Mouse (Mus musculus) retina, postnatal 7 days (tissue): ENCODE data around the gene Mitd1.

ENCODE experiments used
- DNase-seq: peaks from one replicate; pipeline ENCODE4 v3.0.0-alpha.2; 2012; ENCODE audit warnings: low read depth, low spot score

Gene Mitd1

GRCm38 (mm10) chr1:37867684-37868322, 22.4 kb downstream of the Mitd1 start:
- DNase-seq: no peak

- DNase-seq: no peak
Measured at GRCm38 (mm10) chr1:37867056-37867455, 23.2 kb downstream of the Mitd1 start.

DNA sequence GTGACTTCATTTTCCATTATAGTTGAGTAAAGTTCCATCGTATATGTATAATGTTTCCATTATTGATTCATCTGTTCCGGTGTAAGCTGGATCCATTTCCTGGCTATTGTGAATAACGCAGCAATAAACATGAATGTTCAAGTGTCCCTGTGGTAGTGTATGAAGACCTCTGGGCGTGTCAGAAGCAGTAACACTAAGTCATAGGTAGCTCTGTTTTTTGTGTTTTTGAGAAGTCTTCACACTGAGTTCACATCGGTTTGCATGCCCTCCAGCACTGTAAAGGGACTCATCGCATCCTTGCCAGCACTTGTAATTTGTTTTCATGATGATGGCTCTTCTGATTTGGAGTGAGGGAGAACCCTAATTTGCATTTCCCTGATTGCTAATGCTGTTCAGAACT, 23.9 kb downstream of the Mitd1 start, which contains the start of gene Tsga10:
Gene Tsga10 (minus strand): TSS at position 144 of the 400 bp plus-strand sequence.
- no peak for DNase-seq

DNA sequence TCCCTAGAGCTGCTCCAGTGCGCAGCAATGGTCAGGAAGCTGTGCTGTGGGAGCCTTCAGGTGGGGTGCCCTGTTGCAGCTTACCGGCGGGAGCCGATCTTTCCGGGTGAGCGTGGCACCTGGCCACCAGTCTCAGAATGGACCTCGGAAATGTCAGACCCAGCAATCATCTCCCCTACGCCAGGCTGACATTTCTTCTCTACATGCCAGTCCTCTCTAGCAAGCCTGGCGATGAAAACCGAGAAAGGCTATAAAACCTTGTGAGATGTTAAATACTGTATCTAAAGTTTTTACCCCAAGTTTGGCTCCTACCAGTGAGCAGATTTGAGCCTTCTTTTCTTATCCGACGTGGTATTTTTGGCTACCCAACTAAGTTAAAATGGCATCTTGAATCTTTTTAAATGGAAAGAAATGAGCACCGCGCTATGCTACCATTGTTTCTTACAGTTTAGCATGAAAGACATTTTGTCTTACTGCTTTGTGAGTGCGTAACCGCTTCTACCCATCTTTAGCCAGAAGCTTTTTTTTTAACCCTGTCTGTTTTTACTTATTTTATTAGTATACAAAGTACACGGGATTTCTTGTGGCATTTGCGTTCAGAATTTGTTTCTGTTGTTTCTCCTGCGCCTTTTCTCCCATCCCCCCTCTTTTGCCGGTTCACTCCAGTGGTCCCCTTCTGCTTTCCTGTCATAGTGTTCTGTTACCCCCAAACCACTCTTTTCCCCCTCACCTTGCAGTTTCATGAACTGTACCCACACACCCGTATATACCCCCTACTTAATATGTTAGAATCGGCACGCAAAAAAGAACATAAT, 24.6 kb downstream of the Mitd1 start:
- DNase-seq: no peak

GRCm38 (mm10) chr1:37864511-37865400, 25.5 kb downstream of the Mitd1 start:
- peak; percentile 100 for DNase-seq

- DNase-seq: no peak
Measured at GRCm38 (mm10) chr1:37850696-37851095, 39.5 kb downstream of the Mitd1 start.

- no peak for DNase-seq
Measured at GRCm38 (mm10) chr1:37846878-37847277, 43.3 kb downstream of the Mitd1 start.

DNA sequence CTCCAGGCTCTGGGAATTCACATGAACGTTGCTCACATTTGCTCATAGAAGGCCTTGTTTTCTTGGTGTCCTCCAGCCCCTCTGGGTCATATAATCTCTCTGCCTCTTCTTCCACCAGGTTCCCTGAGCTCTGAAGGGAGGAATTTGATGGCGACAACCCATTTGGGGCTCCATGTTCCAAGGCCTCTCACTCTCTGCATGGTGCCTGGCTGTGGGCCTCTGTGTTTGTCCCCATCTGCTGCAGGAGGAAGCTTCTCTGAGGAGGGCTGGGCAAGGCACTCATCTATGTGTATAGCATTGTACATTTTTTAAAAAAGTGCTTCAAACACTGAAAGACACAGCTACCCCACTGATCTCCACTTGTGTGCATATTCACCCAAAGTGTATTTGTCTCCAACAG, 58.5 kb downstream of the Mitd1 start:
- DNase-seq: no peak
